ENCODE assay signal across 9 mouse cellular contexts in the genomic region with DNA sequence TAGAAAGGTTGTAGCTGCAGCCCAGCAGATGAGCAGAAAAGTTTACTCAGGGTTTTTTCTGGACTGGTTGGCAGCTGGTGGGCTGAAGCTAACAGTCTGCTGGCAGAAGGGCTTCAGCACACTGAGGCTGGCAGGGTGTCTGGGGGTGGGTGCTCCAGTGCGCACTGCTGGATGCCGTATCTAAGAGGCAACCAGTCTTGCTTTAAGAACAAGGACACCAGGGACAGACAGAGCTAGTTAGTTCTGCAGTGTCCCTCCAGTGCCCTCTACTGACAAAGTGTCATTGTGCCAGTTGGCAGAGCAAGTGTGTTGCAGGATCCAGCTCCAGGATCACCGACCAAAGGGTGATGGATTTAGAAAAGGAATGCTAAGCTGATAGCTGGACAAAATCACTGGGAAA. TPM values are rescaled to one million over a fixed set of nuclear protein-coding genes. Genes with fewer than 3 reads are reported as not detected.
DNase-seq lines count a peak whose midpoint lies in the region; ATAC-seq and TF ChIP-seq lines count a peak whose summit lies in the region.
"Had no signal": no experiment of that assay in that cellular context is flagged by ENCODE, and none has a peak within 500 bp of the region (broad histone marks: within the 10 kb centered on the region; RNA-seq: fewer than 3 reads in every experiment).

No protein-coding gene starts in this region.

- WGBS in heart, embryonic 16.5 days = 7% methylated on average over 3 of the region's 3 CpGs
- WGBS in lung, embryonic 14.5 days = 6% methylated on average over 3 of the region's 3 CpGs

- H3K27me3 ChIP-seq in heart, embryonic 16.5 days (ENCODE audit: control insufficient read depth, insufficient read depth, low read length) = peaks cover 4% of the 10 kb centered on the region; the same call in 1 of the 2 replicates
- H3K27me3 ChIP-seq in lung, embryonic 14.5 days (ENCODE audit: insufficient read depth, low read length) = no peaks in the 10 kb centered on the region

- TF ChIP-seq CTCF in lung, embryonic 14.5 days (IDR thresholded peaks at IDR 0.05; ENCODE audit: low read depth) = peak; percentile 84

- no peaks in the 10 kb centered on the region for H3K36me3 ChIP-seq in heart, embryonic 16.5 days (ENCODE audit: control insufficient read depth, insufficient read depth)
- H3K36me3 ChIP-seq in lung, embryonic 14.5 days (ENCODE audit: insufficient read depth) = no peaks in the 10 kb centered on the region

- peak; percentile 11 to 24 for DNase-seq in B cell, adult 2 months
- peak; percentile 80 to 91 for DNase-seq in adrenal gland, adult (ENCODE audit: inconsistent age in 2 of 2, low spot score in 1 of 2)
- peak; percentile 74 for DNase-seq in embryo, embryonic 11 days
- peak; percentile 85 for DNase-seq in kidney, postnatal 25 days
- peak; percentile 83 for DNase-seq in lung, embryonic 14.5 days
- DNase-seq in ovary, postnatal 14 days (ENCODE audit: low spot score) = peak; percentile 24

- H3K27ac ChIP-seq in heart, embryonic 16.5 days (ENCODE audit: low read length) = no peak overlapping the region
- no peak overlapping the region for H3K27ac ChIP-seq in lung, embryonic 14.5 days (ENCODE audit: low read depth)

- peak; percentile 63 for ATAC-seq in heart, embryonic 16.5 days (replicated peaks; ENCODE audit: extremely low read depth, insufficient read depth, low FRiP score)
- peak; percentile 75 for ATAC-seq in lung, embryonic 14.5 days (ENCODE audit: insufficient read depth)
- no peak for ATAC-seq in erythroid progenitor cell, adult 5-6 weeks (replicated peaks; ENCODE audit: low FRiP score, poor library complexity, severe bottlenecking)

- no peaks in the 10 kb centered on the region for H3K4me1 ChIP-seq in heart, embryonic 16.5 days (ENCODE audit: control insufficient read depth, insufficient read depth, low read length)
- no peaks in the 10 kb centered on the region for H3K4me1 ChIP-seq in lung, embryonic 14.5 days (ENCODE audit: insufficient read depth)

- no peak overlapping the region for H3K9ac ChIP-seq in heart, embryonic 16.5 days (ENCODE audit: low read length)
- H3K9ac ChIP-seq in lung, embryonic 14.5 days = no peak overlapping the region

- H3K9me3 ChIP-seq in heart, embryonic 16.5 days (replicated peaks; ENCODE audit: control insufficient read depth, low read length) = no peaks in the 10 kb centered on the region
- no peaks in the 10 kb centered on the region for H3K9me3 ChIP-seq in lung, embryonic 14.5 days (ENCODE audit: low read depth, low read length)

- H3K4me3 ChIP-seq in heart, embryonic 16.5 days (ENCODE audit: low read length) = no peak overlapping the region
- H3K4me3 ChIP-seq in lung, embryonic 14.5 days (ENCODE audit: low read depth, low read length) = no peak overlapping the region
- H3K4me3 ChIP-seq: erythroblast, embryonic 14.5 days had no signal

- H3K4me2 ChIP-seq in heart, embryonic 16.5 days (ENCODE audit: low read depth, low read length) = no peak overlapping the region
- no peak overlapping the region for H3K4me2 ChIP-seq in lung, embryonic 14.5 days

RNA-seq across cellular contexts. Expression of a gene that starts 11.2 kb away (rescaled TPM):
- 23.0 and 32.3 TPM in 2 replicates for polyA plus RNA-seq in heart, embryonic 16.5 days (2015; fragmentation: Nextera tagmentation; extraction: Ambion mirVana)
- polyA plus RNA-seq in lung, embryonic 14.5 days (2014; fragmentation: Nextera tagmentation; extraction: Ambion mirVana) = 6.6 and 7.4 TPM in 2 replicates
- total RNA-seq in erythroid progenitor cell, adult 5-6 weeks (2015; ENCODE audit: low replicate concordance) = 1.3 and 14.8 TPM in 2 replicates
- 2.4 and 3.3 TPM in 2 replicates for total RNA-seq in erythroid progenitor cell, adult 5-6 weeks (2017; ENCODE audit: low replicate concordance)
- polyA plus RNA-seq: erythroblast, embryonic 14.5 days had no signal

RNA-seq across cellular contexts. Expression of a gene that starts 13.1 kb away (rescaled TPM):
- 7.1 and 8.5 TPM in 2 replicates for polyA plus RNA-seq in heart, embryonic 16.5 days (2015; fragmentation: Nextera tagmentation; extraction: Ambion mirVana)
- polyA plus RNA-seq in lung, embryonic 14.5 days (2014; fragmentation: Nextera tagmentation; extraction: Ambion mirVana) = 22.0 and 23.9 TPM in 2 replicates
- not detected in 2 replicates for total RNA-seq in erythroid progenitor cell, adult 5-6 weeks (2015; ENCODE audit: low replicate concordance)
- 0.90 and 1.2 TPM in 2 replicates for total RNA-seq in erythroid progenitor cell, adult 5-6 weeks (2017; ENCODE audit: low replicate concordance)
- polyA plus RNA-seq: erythroblast, embryonic 14.5 days had no signal

Comparison
In these comparisons a context has a peak if more than half of its experiments do, and no peak if none do; other contexts are left out.
1. DNase-seq: peak in every context shown above with its lines; median percentile 86 in adrenal gland, adult; 85 in kidney, postnatal 25 days; 83 in lung, embryonic 14.5 days; 74 in embryo, embryonic 11 days; 24 in ovary, postnatal 14 days; 18 in B cell, adult 2 months.